Mouse (Mus musculus) hindbrain, embryonic 11.5 days (tissue): ENCODE results near the gene Gstp3. TPM values are rescaled to one million over a fixed set of nuclear protein-coding genes. Genes with fewer than 3 reads are reported as not detected.

Experiments used
- ATAC-seq: fragments of 200-750 bp; cut with Nextera tagmentation; 2 replicates; pipeline ENCODE4 v1.8.0; 2017; ENCODE audit warnings: mild to moderate bottlenecking, moderate TSS enrichment, moderate library complexity; ENCODE audit not compliant: low FRiP score
- DNase-seq: peaks from one replicate; pipeline ENCODE4 v3.0.0-alpha.2; 2015; ENCODE audit warnings: low spot score
- H3K27ac ChIP-seq: fragments of 300-500 bp; sonication (generic); 2 replicates; pipeline ENCODE4 v1.5.1; 2014; ENCODE audit warnings: mild to moderate bottlenecking, low read depth, low read length
- H3K27me3 ChIP-seq: fragments of 300-500 bp; sonication (generic); 2 replicates; pipeline ENCODE4 v1.6.1; 2014; ENCODE audit warnings: mild to moderate bottlenecking, low read length, moderate library complexity, mixed read lengths; ENCODE audit not compliant: control insufficient read depth, insufficient read depth
- H3K36me3 ChIP-seq: fragments of 300-500 bp; sonication (generic); 2 replicates; pipeline ENCODE4 v1.6.1; 2014; ENCODE audit warnings: mild to moderate bottlenecking, low read length, moderate library complexity, mixed read lengths; ENCODE audit not compliant: control insufficient read depth, insufficient read depth
- H3K4me1 ChIP-seq: fragments of 300-500 bp; sonication (generic); replicated peaks from 2 replicates; pipeline ENCODE4 v1.6.1; 2014; ENCODE audit warnings: low read length, mixed read lengths; ENCODE audit not compliant: control insufficient read depth, insufficient read depth
- H3K4me2 ChIP-seq: fragments of 300-500 bp; sonication (generic); replicated peaks from 2 replicates; pipeline ENCODE4 v1.6.1; 2014; ENCODE audit warnings: mild to moderate bottlenecking, low read depth, low read length
- H3K4me3 ChIP-seq: fragments of 300-500 bp; sonication (generic); 2 replicates; pipeline ENCODE4 v1.5.1; 2014; ENCODE audit warnings: low read depth, low read length
- H3K9ac ChIP-seq: fragments of 300-500 bp; sonication (generic); 2 replicates; pipeline ENCODE4 v1.6.1; 2014; ENCODE audit warnings: low read depth, low read length
- H3K9me3 ChIP-seq: fragments of 300-500 bp; sonication (generic); 2 replicates; pipeline ENCODE4 v1.6.1; 2016; ENCODE audit warnings: low read length; ENCODE audit not compliant: control insufficient read depth
- WGBS: fragments of 180-500 bp; shearing (Covaris S2); extraction: QIAGEN DNeasy Blood & Tissue Kit; methylation state at CpG from one replicate; pipeline ENCODE4 v1.1.7; 2014; 5-methylcytosine and 5-hydroxymethylcytosine counted together
- polyA plus RNA-seq: library from polyadenylated mRNA; unstranded; fragments of >200 nt; fragmentation: Nextera tagmentation; extraction: Ambion mirVana; gene quantifications from 2 replicates; pipeline ENCODE4 v1.2.1, GENCODE M21; 2014

The Gstp3 gene
- polyA plus RNA-seq, 1 experiment from 2014 or later = not detected

DNA sequence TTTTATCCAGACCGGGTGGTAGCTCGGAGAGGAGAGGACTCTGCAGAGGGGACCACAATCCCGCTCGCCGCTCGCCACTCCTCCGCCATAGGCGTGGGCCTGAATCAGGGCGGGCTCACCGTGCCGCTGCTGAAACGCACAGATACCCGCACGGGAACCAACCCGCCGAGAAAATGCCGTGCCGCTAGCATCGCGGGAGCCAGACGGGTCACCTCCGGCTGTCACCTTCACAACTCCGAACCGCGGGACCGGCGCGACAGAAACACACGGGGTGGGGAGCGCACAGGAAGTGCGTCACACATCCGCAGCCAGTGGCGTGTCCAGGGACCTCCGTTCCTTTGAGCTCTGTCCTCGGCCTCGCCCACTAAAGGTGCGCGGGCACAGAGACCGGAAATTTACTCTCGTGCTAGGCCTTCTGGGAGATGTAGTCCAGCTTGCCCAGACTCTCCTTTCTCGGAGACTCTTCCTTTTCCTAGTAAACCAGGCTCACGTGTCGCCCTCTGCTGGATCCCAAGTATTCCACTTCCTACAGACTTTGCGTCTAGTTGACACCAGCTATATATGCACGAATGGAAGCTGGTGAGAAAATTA is 46.8 kb downstream of the Gstp3 start, which contains the start of gene Ndufv1:
TSS of gene Ndufv1 (minus strand) at position 375 of the 591 bp plus-strand sequence.
- ATAC-seq (peak; percentile 99), DNase-seq (peak; percentile 98)
- Histone ChIP-seq H3K36me3 (peaks cover 6% of the 10 kb centered on the region; the same call in 1 of the 2 replicates), H3K9ac (peak within 1 kb of the TSS; percentile 63), H3K9me3 (no peaks in the 10 kb centered on the region), H3K27ac (no peak within 1 kb of the TSS), H3K27me3 (no peaks in the 10 kb centered on the region), H3K4me2 (peak within 1 kb of the TSS; percentile 56), H3K4me3 (peak within 1 kb of the TSS; percentile 61), H3K4me1 (peaks cover 3% of the 10 kb centered on the region; the same call in 1 of the 2 replicates)
- WGBS = under 1% methylated on average over 45 of the region's 45 CpGs

DNA sequence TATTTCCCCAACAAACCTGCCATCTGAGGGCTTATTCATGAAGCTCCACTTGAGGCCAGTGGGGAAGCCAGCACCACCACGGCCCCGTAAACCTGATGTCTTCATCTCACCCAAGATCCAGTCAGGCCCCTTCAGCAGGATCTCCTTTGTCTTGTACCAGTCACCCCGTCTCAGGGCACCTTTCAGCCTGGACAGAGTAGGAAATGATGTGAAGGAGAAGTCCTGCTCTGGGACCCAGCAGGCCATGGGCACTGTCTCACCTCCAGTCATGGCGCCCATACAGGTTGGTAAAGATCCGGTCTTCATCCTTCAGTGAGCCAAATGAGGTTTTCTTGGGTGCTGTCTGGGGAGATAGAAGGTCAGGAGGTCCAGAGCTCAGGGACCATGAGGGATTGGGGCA is 48.3 kb downstream of the Gstp3 start:
- no peak overlapping the region for H3K9ac ChIP-seq
- no peaks in the 10 kb centered on the region for H3K9me3 ChIP-seq
- WGBS = 98% methylated on average over 5 of the region's 5 CpGs
- H3K27me3 ChIP-seq = no peaks in the 10 kb centered on the region
- peaks cover 3% of the 10 kb centered on the region; the same call in 1 of the 2 replicates for H3K4me1 ChIP-seq
- ATAC-seq = no peak
- no peak overlapping the region for H3K4me3 ChIP-seq
- H3K36me3 ChIP-seq = peaks cover 6% of the 10 kb centered on the region; the same call in 1 of the 2 replicates
- no peak for DNase-seq
- H3K27ac ChIP-seq = no peak overlapping the region
- H3K4me2 ChIP-seq = no peak overlapping the region

Other genes with a start within 250 kb of the Gstp3 start
- 50.3 and 63.7 TPM in 2 replicates for gene Chka, start 207.8 kb downstream of the Gstp3 start, polyA plus RNA-seq
- gene Tcirg1, start 152.4 kb downstream of the Gstp3 start, polyA plus RNA-seq = 10.7 and 11.6 TPM in 2 replicates
- 240 and 258 TPM in 2 replicates for gene Ndufs8, start 146.8 kb downstream of the Gstp3 start, polyA plus RNA-seq
- 0.59 and 1.4 TPM in 2 replicates for gene Aldh3b1, start 129.8 kb downstream of the Gstp3 start, polyA plus RNA-seq
- gene Unc93b1, start 124.4 kb downstream of the Gstp3 start, polyA plus RNA-seq = 5.1 and 6.4 TPM in 2 replicates
- gene Aldh3b3, start 100.9 kb downstream of the Gstp3 start, polyA plus RNA-seq = not detected in 2 replicates
- gene Aldh3b2, start 87.2 kb downstream of the Gstp3 start, polyA plus RNA-seq = 1.5 and 2.3 TPM in 2 replicates
- gene Acy3, start 73.0 kb downstream of the Gstp3 start, polyA plus RNA-seq = 2.5 and 2.8 TPM in 2 replicates
- gene Tbx10, start 66.8 kb downstream of the Gstp3 start, polyA plus RNA-seq = 0.70 and 2.3 TPM in 2 replicates
- gene Nudt8, start 59.0 kb downstream of the Gstp3 start, polyA plus RNA-seq = 14.6 and 19.5 TPM in 2 replicates
- 1.5 and 1.6 TPM in 2 replicates for gene Gm49405, start 58.9 kb downstream of the Gstp3 start, polyA plus RNA-seq
- gene Doc2g, start 56.3 kb downstream of the Gstp3 start, polyA plus RNA-seq = 1.5 and 1.9 TPM in 2 replicates
- 188 and 201 TPM in 2 replicates for gene Ndufv1, start 46.8 kb downstream of the Gstp3 start, polyA plus RNA-seq
- gene Gstp1, start 21.6 kb downstream of the Gstp3 start, polyA plus RNA-seq = 343 and 348 TPM in 2 replicates
- 1.1 and 2.9 TPM in 2 replicates for gene Gstp2, start 13.5 kb downstream of the Gstp3 start, polyA plus RNA-seq
- not detected in 2 replicates for gene Cabp2, start 22.0 kb upstream of the Gstp3 start, polyA plus RNA-seq
- 74.4 and 84.3 TPM in 2 replicates for gene Cdk2ap2, start 37.6 kb upstream of the Gstp3 start, polyA plus RNA-seq
- 12.2 and 15.4 TPM in 2 replicates for gene Pitpnm1, start 40.4 kb upstream of the Gstp3 start, polyA plus RNA-seq
- gene Aip, start 66.3 kb upstream of the Gstp3 start, polyA plus RNA-seq = 65.7 and 67.4 TPM in 2 replicates
- not detected in 2 replicates for gene Gpr152, start 80.2 kb upstream of the Gstp3 start, polyA plus RNA-seq
- gene Cabp4, start 84.5 kb upstream of the Gstp3 start, polyA plus RNA-seq = not detected in 2 replicates
- gene Coro1b, start 89.0 kb upstream of the Gstp3 start, polyA plus RNA-seq = 119 and 123 TPM in 2 replicates
- 1.0 and 1.1 TPM in 2 replicates for gene Ptprcap, start 94.0 kb upstream of the Gstp3 start, polyA plus RNA-seq
- 42.2 and 45.7 TPM in 2 replicates for gene Rps6kb2, start 103.8 kb upstream of the Gstp3 start, polyA plus RNA-seq
- 2.8 and 3.3 TPM in 2 replicates for gene Carns1, start 115.9 kb upstream of the Gstp3 start, polyA plus RNA-seq
- gene Tbc1d10c, start 131.7 kb upstream of the Gstp3 start, polyA plus RNA-seq = 0.79 and 0.96 TPM in 2 replicates
- gene Ppp1ca, start 132.5 kb upstream of the Gstp3 start, polyA plus RNA-seq = 868 and 927 TPM in 2 replicates
- gene Rad9a, start 142.1 kb upstream of the Gstp3 start, polyA plus RNA-seq = 41.6 and 42.1 TPM in 2 replicates
- gene Clcf1, start 154.7 kb upstream of the Gstp3 start, polyA plus RNA-seq = 0.82 and 0.90 TPM in 2 replicates
- gene AC109138.7, start 154.8 kb upstream of the Gstp3 start, polyA plus RNA-seq = not detected in 2 replicates
- 11.0 and 17.9 TPM in 2 replicates for gene Pold4, start 172.3 kb upstream of the Gstp3 start, polyA plus RNA-seq
- 2.8 and 3.9 TPM in 2 replicates for gene Ssh3, start 209.6 kb upstream of the Gstp3 start, polyA plus RNA-seq
- 8.6 and 11.0 TPM in 2 replicates for gene Ankrd13d, start 223.6 kb upstream of the Gstp3 start, polyA plus RNA-seq
- 12.5 and 13.9 TPM in 2 replicates for gene Grk2, start 246.7 kb upstream of the Gstp3 start, polyA plus RNA-seq